Mouse (Mus musculus) heart, embryonic 15.5 days (tissue): ENCODE measurements around the gene Nos1. TPM values are rescaled to one million over a fixed set of nuclear protein-coding genes. Genes with fewer than 3 reads are reported as not detected.
A peak's percentile ranks its signal among the peaks of the same experiment; 100 is the strongest.

Source experiments
- ATAC-seq: fragments of 200-750 bp; cut with Nextera tagmentation; replicated peaks from 2 replicates; pipeline ENCODE4 v1.8.0; 2017; ENCODE audit warnings: low read depth, moderate TSS enrichment; ENCODE audit not compliant: insufficient number of reproducible peaks, insufficient read depth, low FRiP score
- H3K27ac ChIP-seq: fragments of 300-500 bp; sonication (generic); 2 replicates; pipeline ENCODE4 v1.5.1; 2015; ENCODE audit warnings: mild to moderate bottlenecking, inconsistent platforms
- H3K27me3 ChIP-seq: fragments of 300-500 bp; sonication (generic); 2 replicates; pipeline ENCODE4 v1.6.1; 2015; ENCODE audit warnings: inconsistent platforms
- H3K36me3 ChIP-seq: fragments of 300-500 bp; sonication (generic); 2 replicates; pipeline ENCODE4 v1.6.1; 2015; ENCODE audit warnings: mild to moderate bottlenecking, inconsistent platforms
- H3K4me1 ChIP-seq: fragments of 300-500 bp; sonication (generic); replicated peaks from 2 replicates; pipeline ENCODE4 v1.6.1; 2015; ENCODE audit warnings: inconsistent platforms
- H3K4me2 ChIP-seq: fragments of 300-500 bp; sonication (generic); 2 replicates; pipeline ENCODE4 v1.6.1; 2015; ENCODE audit warnings: inconsistent platforms, mild to moderate bottlenecking, moderate library complexity
- H3K4me3 ChIP-seq: fragments of 300-500 bp; sonication (generic); 2 replicates; pipeline ENCODE4 v1.5.1; 2015; ENCODE audit warnings: mild to moderate bottlenecking, inconsistent platforms
- H3K9ac ChIP-seq: fragments of 300-500 bp; sonication (generic); 2 replicates; pipeline ENCODE4 v1.6.1; 2015; ENCODE audit warnings: mild to moderate bottlenecking, inconsistent platforms
- H3K9me3 ChIP-seq: fragments of 300-500 bp; sonication (generic); replicated peaks from 2 replicates; pipeline ENCODE4 v1.6.1; 2016; ENCODE audit warnings: inconsistent platforms
- WGBS: fragments of 180-500 bp; shearing (Covaris S2); methylation state at CpG from one replicate; pipeline ENCODE4 v1.1.7; 2015; ENCODE audit warnings: mixed read lengths; 5-methylcytosine and 5-hydroxymethylcytosine counted together
- polyA plus RNA-seq: library from polyadenylated mRNA; unstranded; fragments of >200 nt; fragmentation: Nextera tagmentation; extraction: Ambion mirVana; gene quantifications from 2 replicates; pipeline ENCODE4 v1.2.1, GENCODE M21; 2015

Nos1 gene
- polyA plus RNA-seq, 1 experiment from 2014 or later = 0.05 TPM

- no peak overlapping the region for H3K4me2 ChIP-seq
- no peak overlapping the region for H3K27ac ChIP-seq
- H3K4me1 ChIP-seq = peaks cover 10% of the 10 kb centered on the region
- ATAC-seq = no peak
- no peak overlapping the region for H3K9ac ChIP-seq
- H3K36me3 ChIP-seq = no peaks in the 10 kb centered on the region
- 75% methylated on average over 9 of the region's 9 CpGs for WGBS
- no peaks in the 10 kb centered on the region for H3K27me3 ChIP-seq
- no peak overlapping the region for H3K4me3 ChIP-seq
- H3K9me3 ChIP-seq = no peaks in the 10 kb centered on the region
Measured at GRCm38 (mm10) chr5:117966956-117967355, 186.1 kb downstream of the Nos1 start.

DNA sequence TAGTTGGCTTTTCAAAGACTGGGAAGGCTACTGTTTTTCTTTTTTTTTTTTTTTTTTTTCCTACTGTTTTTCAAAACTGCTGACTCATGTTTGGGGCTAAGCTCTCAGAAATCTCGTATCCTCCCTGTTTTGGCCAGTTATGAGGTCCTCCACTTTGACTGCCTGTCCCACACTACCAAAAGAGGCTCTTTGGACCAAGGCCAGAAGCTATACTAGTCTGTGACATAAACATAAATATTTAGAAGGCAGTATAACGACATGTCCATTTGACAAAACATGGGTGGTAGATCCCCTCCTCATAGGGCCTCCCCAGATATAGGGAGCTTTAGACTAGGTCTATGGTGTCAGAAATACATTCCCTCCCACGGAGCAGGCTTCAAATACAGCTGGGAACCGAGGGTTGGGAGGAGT lies 186.8 kb downstream of the Nos1 start:
- ATAC-seq = no peak
- 47% methylated on average over 4 of the region's 4 CpGs for WGBS

GRCm38 (mm10) chr5:117969681-117970427 lies 189.0 kb downstream of the Nos1 start:
- WGBS = 86% methylated on average over 10 of the region's 10 CpGs
- no peak for ATAC-seq
- Histone ChIP-seq H3K4me1 (peaks cover 5% of the 10 kb centered on the region), H3K9me3 (no peaks in the 10 kb centered on the region), H3K27ac (no peak overlapping the region), H3K9ac (no peak overlapping the region), H3K36me3 (no peaks in the 10 kb centered on the region), H3K27me3 (no peaks in the 10 kb centered on the region), H3K4me3 (no peak overlapping the region), H3K4me2 (no peak overlapping the region)

More for the DNA sequence above, 186.8 kb downstream of the Nos1 start:
- H3K4me1 ChIP-seq = peaks cover 10% of the 10 kb centered on the region
- H3K9me3 ChIP-seq = no peaks in the 10 kb centered on the region
- H3K36me3 ChIP-seq = no peaks in the 10 kb centered on the region
- H3K27me3 ChIP-seq = no peaks in the 10 kb centered on the region
- no peak overlapping the region for H3K4me2 ChIP-seq
- H3K9ac ChIP-seq = no peak overlapping the region
- H3K4me3 ChIP-seq = no peak overlapping the region
- no peak overlapping the region for H3K27ac ChIP-seq

DNA sequence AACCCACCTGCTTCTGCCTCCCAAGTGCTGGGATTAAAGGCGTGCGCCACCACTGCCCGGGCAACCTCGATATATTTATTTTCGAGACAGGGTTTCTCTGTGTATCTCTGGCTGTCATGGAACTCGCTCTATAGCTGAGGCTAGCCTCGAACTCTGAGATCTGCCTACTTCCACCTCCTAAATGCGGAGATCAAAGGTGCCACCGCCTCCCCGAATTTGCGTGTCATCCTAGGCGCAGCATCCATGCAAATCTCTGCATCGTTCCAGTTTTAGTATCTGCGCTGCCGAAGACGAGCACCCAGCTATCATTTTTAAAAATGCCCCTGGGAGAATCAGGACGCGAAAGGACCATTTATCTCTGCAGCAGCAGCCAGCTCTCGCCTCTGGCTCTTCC lies 195.4 kb downstream of the Nos1 start:
- peak overlapping the region; percentile 95 for H3K4me3 ChIP-seq
- no peaks in the 10 kb centered on the region for H3K36me3 ChIP-seq
- peaks cover 17% of the 10 kb centered on the region for H3K4me1 ChIP-seq
- peak overlapping the region; percentile 87 for H3K4me2 ChIP-seq
- no peak overlapping the region for H3K27ac ChIP-seq
- H3K9me3 ChIP-seq = no peaks in the 10 kb centered on the region
- WGBS = 21% methylated on average over 19 of the region's 19 CpGs
- H3K9ac ChIP-seq = peak overlapping the region; percentile 93; the same call in 1 of the 2 replicates
- no peaks in the 10 kb centered on the region for H3K27me3 ChIP-seq
- ATAC-seq = no peak

DNA sequence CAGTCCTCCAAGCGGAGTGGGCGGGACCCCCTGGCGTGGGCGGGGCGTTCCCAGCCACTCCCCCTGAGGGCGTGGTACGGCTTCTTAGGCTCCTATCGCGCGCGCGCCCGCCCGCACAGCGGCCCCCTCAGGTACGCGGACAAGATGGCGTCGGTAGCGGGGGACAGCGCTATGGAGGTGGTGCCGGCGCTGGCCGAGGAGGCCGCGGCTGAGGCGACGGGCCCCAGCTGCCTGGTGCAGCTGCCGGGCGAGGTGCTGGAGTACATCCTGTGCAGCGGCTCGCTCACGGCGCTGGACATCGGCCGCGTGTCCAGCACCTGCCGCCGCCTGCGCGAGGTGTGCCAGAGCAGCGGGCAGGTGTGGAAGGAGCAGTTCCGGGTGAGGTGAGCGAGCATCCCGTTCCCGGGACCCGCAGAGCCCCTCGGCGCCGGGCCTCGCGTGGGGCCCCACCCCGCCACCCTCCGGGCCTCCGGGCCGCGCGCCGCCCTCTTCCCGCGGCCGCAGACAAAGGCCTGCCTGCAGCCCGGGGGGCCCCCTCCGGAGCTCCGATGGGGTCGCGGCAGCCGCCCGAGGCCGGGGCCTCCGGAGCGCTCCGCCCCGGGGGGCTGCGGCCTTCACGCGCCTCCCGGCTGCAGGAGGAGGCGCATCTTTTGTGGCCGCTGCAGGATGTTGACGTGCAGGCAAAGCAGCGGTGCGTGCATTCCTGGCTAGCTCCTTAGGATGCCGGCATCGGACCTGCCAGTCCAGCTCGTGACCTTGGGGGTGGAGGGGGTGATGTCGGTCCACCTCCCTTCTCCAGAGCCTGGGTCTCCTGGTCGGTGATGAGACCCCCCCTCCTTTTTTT lies 196.0 kb downstream of the Nos1 start, which contains the start of gene Fbxo21:
Gene Fbxo21 (plus strand): TSS at position 74 of the 844 bp plus-strand sequence.
- peak; percentile 94 for ATAC-seq
- no peaks in the 10 kb centered on the region for H3K9me3 ChIP-seq
- WGBS = under 1% methylated on average over 88 of the region's 88 CpGs
- peak within 1 kb of the TSS; percentile 95 for H3K4me3 ChIP-seq
- peak within 1 kb of the TSS; percentile 86 for H3K27ac ChIP-seq
- H3K36me3 ChIP-seq = no peaks in the 10 kb centered on the region
- peaks cover 17% of the 10 kb centered on the region for H3K4me1 ChIP-seq
- H3K9ac ChIP-seq = peak within 1 kb of the TSS; percentile 93
- H3K27me3 ChIP-seq = no peaks in the 10 kb centered on the region
- H3K4me2 ChIP-seq = peak within 1 kb of the TSS; percentile 87

GRCm38 (mm10) chr5:117977501-117978158 lies 196.8 kb downstream of the Nos1 start:
- H3K27ac ChIP-seq = peak overlapping the region; percentile 86; the same call in 1 of the 2 replicates
- peaks cover 4% of the 10 kb centered on the region; the same call in 1 of the 2 replicates for H3K36me3 ChIP-seq
- 16% methylated on average over 30 of the region's 30 CpGs for WGBS
- H3K4me2 ChIP-seq = peak overlapping the region; percentile 87
- H3K4me3 ChIP-seq = peak overlapping the region; percentile 95
- no peaks in the 10 kb centered on the region for H3K27me3 ChIP-seq
- peak overlapping the region; percentile 93 for H3K9ac ChIP-seq
- no peaks in the 10 kb centered on the region for H3K9me3 ChIP-seq
- H3K4me1 ChIP-seq = peaks cover 17% of the 10 kb centered on the region
- no peak for ATAC-seq

DNA sequence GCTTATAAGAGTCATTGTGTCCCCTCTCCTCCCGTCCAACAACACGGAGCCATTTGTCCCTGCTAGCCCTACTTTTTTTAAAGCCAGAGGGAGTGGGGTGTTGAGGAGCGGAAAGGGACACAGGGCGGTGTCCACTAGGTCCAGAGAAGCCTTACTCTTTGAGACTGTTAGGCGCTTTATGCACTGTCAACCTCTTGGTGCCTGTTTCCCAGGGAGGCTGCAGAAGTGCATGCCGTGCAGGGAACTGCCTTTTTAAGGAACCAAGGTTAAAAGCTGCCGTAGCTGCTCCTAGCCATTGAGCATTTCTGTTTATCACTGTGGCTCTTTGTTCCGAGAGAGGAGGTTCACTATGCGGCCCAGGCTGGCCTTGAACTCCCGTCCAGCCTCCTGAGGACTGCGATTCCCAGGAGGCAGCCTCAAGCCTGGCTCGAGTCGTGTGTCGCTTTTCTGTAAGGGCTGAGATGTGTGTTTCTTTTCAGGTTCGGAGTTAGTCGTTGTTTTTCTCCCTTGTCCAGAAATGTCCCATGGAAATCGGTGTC lies 197.4 kb downstream of the Nos1 start:
- peaks cover 17% of the 10 kb centered on the region for H3K4me1 ChIP-seq
- no peak for ATAC-seq
- H3K27ac ChIP-seq = no peak overlapping the region
- H3K9me3 ChIP-seq = no peaks in the 10 kb centered on the region
- H3K4me3 ChIP-seq = peak overlapping the region; percentile 95
- H3K27me3 ChIP-seq = no peaks in the 10 kb centered on the region
- WGBS = 61% methylated on average over 17 of the region's 17 CpGs
- H3K9ac ChIP-seq = peak overlapping the region; percentile 93
- H3K4me2 ChIP-seq = peak overlapping the region; percentile 87
- H3K36me3 ChIP-seq = peaks cover 10% of the 10 kb centered on the region

GRCm38 (mm10) chr5:117979082-117979481 lies 198.2 kb downstream of the Nos1 start:
- H3K27ac ChIP-seq = no peak overlapping the region
- no peaks in the 10 kb centered on the region for H3K27me3 ChIP-seq
- H3K4me2 ChIP-seq = no peak overlapping the region
- H3K4me3 ChIP-seq = no peak overlapping the region
- WGBS = 90% methylated on average over 5 of the region's 5 CpGs
- H3K9me3 ChIP-seq = no peaks in the 10 kb centered on the region
- peaks cover 15% of the 10 kb centered on the region for H3K36me3 ChIP-seq
- no peak overlapping the region for H3K9ac ChIP-seq
- peaks cover 17% of the 10 kb centered on the region for H3K4me1 ChIP-seq
- no peak for ATAC-seq

GRCm38 (mm10) chr5:117980921-117981320 lies 200.1 kb downstream of the Nos1 start:
- Histone ChIP-seq H3K27ac (no peak overlapping the region), H3K36me3 (peaks cover 22% of the 10 kb centered on the region), H3K27me3 (no peaks in the 10 kb centered on the region), H3K4me2 (no peak overlapping the region), H3K9ac (no peak overlapping the region), H3K4me1 (peaks cover 17% of the 10 kb centered on the region), H3K4me3 (no peak overlapping the region), H3K9me3 (no peaks in the 10 kb centered on the region)
- 83% methylated on average over 8 of the region's 8 CpGs for WGBS
- no peak for ATAC-seq

- no peak for ATAC-seq
- Histone ChIP-seq H3K4me3 (no peak overlapping the region), H3K4me1 (peaks cover 13% of the 10 kb centered on the region), H3K36me3 (peaks cover 31% of the 10 kb centered on the region), H3K27me3 (no peaks in the 10 kb centered on the region), H3K27ac (no peak overlapping the region), H3K4me2 (no peak overlapping the region), H3K9ac (no peak overlapping the region), H3K9me3 (no peaks in the 10 kb centered on the region)
- WGBS = 76% methylated on average over 5 of the region's 5 CpGs
Measured at GRCm38 (mm10) chr5:117981943-117982342, 201.1 kb downstream of the Nos1 start.

DNA sequence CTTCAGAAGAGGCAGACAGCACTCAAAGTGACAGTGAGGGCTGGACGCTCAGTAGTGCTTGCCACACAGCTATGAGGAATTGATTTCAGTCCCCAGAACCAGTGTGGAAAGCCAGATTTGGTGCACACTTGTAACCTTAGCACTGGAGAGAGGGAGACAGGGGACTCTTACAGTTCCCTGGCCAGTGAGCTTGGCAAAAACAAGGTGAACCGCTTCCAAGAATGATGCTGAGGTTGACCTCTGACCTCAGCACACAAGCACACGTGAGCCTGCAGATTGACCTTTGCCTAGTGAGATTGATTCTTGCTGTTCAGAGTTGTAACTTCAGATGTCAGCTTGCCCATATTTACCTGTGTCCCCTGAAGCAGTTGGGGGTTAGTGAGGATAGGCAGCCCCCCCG lies 205.5 kb downstream of the Nos1 start:
- Histone ChIP-seq H3K36me3 (peaks cover 66% of the 10 kb centered on the region), H3K4me1 (0 out of 2 replicates have a peak, but pooled peaks cover 3% of the 10 kb centered on the region), H3K4me3 (no peak overlapping the region), H3K27me3 (no peaks in the 10 kb centered on the region), H3K27ac (no peak overlapping the region), H3K4me2 (no peak overlapping the region), H3K9ac (no peak overlapping the region), H3K9me3 (no peaks in the 10 kb centered on the region)
- ATAC-seq = no peak
- 61% methylated on average over 4 of the region's 4 CpGs for WGBS
